Mouse (Mus musculus) liver, embryonic 14.5 days (tissue): ENCODE measurements around the gene Hmgcs1.

ENCODE experiments used
- CTCF ChIP-seq: IDR thresholded peaks from 2 replicates; pipeline ENCODE4 v1.5.1; 2016; ENCODE audit warnings: antibody characterized with exemption, low read depth, control low read depth
- EP300 ChIP-seq: IDR thresholded peaks from 2 replicates; pipeline ENCODE4 v1.6.1; 2016; ENCODE audit warnings: antibody characterized with exemption, low read depth

DNA sequence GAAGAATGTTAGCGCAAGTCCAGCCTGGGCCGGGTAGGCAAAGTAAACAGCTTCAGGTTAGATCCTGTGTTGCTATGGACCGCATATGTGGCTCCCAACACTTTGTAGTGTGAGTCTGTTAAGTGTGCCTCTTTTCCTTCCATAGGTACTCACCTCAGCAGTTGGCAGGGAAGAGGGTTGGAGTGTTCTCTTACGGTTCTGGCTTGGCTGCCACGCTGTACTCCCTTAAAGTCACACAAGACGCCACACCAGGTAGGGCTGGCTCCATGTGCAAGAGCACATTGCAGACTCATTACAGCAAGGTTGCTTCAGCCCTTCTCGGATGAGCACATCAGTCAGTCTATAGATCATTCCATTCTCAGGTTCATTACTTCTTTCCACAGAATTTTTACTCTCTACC, 14.1 kb downstream of the Hmgcs1 start:
- TF ChIP-seq CTCF (no peak), EP300 (no peak)
